Mouse (Mus musculus) kidney, embryonic 16.5 days (tissue): ENCODE results near the gene 4933403O08Rik. TPM values are rescaled to one million over a fixed set of nuclear protein-coding genes. Genes with fewer than 3 reads are reported as not detected.

Experiments used
- ATAC-seq: fragments of 200-750 bp; cut with Nextera tagmentation; 2 replicates; pipeline ENCODE4 v1.8.0; 2017; ENCODE audit warnings: moderate TSS enrichment; ENCODE audit not compliant: low FRiP score, low TSS enrichment
- H3K27ac ChIP-seq: fragments of 300-500 bp; sonication (generic); 2 replicates; pipeline ENCODE4 v1.5.1; 2014; ENCODE audit warnings: low read length
- H3K27me3 ChIP-seq: fragments of 300-500 bp; sonication (generic); 2 replicates; pipeline ENCODE4 v1.6.1; 2014; ENCODE audit warnings: low read length, control low read depth, mixed read lengths; ENCODE audit not compliant: insufficient read depth
- H3K36me3 ChIP-seq: fragments of 300-500 bp; sonication (generic); 2 replicates; pipeline ENCODE4 v1.6.1; 2014; ENCODE audit warnings: low read length, control low read depth, mixed read lengths; ENCODE audit not compliant: insufficient read depth
- H3K4me1 ChIP-seq: fragments of 300-500 bp; sonication (generic); 2 replicates; pipeline ENCODE4 v1.6.1; 2014; ENCODE audit warnings: low read length, control low read depth, mixed read lengths; ENCODE audit not compliant: insufficient read depth
- H3K4me2 ChIP-seq: fragments of 300-500 bp; sonication (generic); replicated peaks from 2 replicates; pipeline ENCODE4 v1.6.1; 2014; ENCODE audit warnings: low read depth, low read length
- H3K4me3 ChIP-seq: fragments of 300-500 bp; sonication (generic); 2 replicates; pipeline ENCODE4 v1.5.1; 2014; ENCODE audit warnings: mild to moderate bottlenecking, low read length
- H3K9ac ChIP-seq: fragments of 300-500 bp; sonication (generic); replicated peaks from 2 replicates; pipeline ENCODE4 v1.6.1; 2014; ENCODE audit warnings: low read length
- H3K9me3 ChIP-seq: fragments of 300-500 bp; sonication (generic); 2 replicates; pipeline ENCODE4 v1.6.1; 2016; ENCODE audit warnings: low read length, control low read depth
- WGBS: fragments of 180-500 bp; shearing (Covaris S2); extraction: QIAGEN DNeasy Blood & Tissue Kit; methylation state at CpG from one replicate; pipeline ENCODE4 v1.1.7; 2014; 5-methylcytosine and 5-hydroxymethylcytosine counted together
- polyA plus RNA-seq: library from polyadenylated mRNA; unstranded; fragments of >200 nt; fragmentation: Nextera tagmentation; extraction: Ambion mirVana; gene quantifications from 2 replicates; pipeline ENCODE4 v1.2.1, GENCODE M21; 2015

The 4933403O08Rik gene
- not detected in 2 replicates for polyA plus RNA-seq

- H3K4me2 ChIP-seq: no peak within 1 kb of the TSS
- H3K4me1 ChIP-seq: no peaks in the 10 kb centered on the region
- H3K9me3 ChIP-seq: no peaks in the 10 kb centered on the region
- no peak within 1 kb of the TSS for H3K9ac ChIP-seq
- 85% methylated on average over 3 of the region's 3 CpGs for WGBS
- H3K36me3 ChIP-seq: no peaks in the 10 kb centered on the region
- H3K27ac ChIP-seq: no peak within 1 kb of the TSS
- no peak within 1 kb of the TSS for H3K4me3 ChIP-seq
- H3K27me3 ChIP-seq: no peaks in the 10 kb centered on the region
- ATAC-seq: no peak
Measured at GRCm38 (mm10) chrX:112238749-112239148, at the start of gene 4933403O08Rik. 4933403O08Rik (plus strand) TSS chrX:112239049.

- no peak overlapping the region for H3K4me3 ChIP-seq
- no peaks in the 10 kb centered on the region for H3K36me3 ChIP-seq
- no peak overlapping the region for H3K4me2 ChIP-seq
- no peak for ATAC-seq
- H3K9me3 ChIP-seq: no peaks in the 10 kb centered on the region
- H3K4me1 ChIP-seq: no peaks in the 10 kb centered on the region
- H3K27me3 ChIP-seq: no peaks in the 10 kb centered on the region
- H3K27ac ChIP-seq: no peak overlapping the region
- WGBS: 85% methylated on average over 1 of the region's 1 CpGs
- no peak overlapping the region for H3K9ac ChIP-seq
Measured at GRCm38 (mm10) chrX:112242916-112243315, 4.1 kb downstream of the 4933403O08Rik start.

GRCm38 (mm10) chrX:112255513-112255912 lies 16.7 kb downstream of the 4933403O08Rik start:
- WGBS: 69% methylated on average over 2 of the region's 2 CpGs
- Histone ChIP-seq H3K4me2 (no peak overlapping the region), H3K27me3 (no peaks in the 10 kb centered on the region), H3K9ac (no peak overlapping the region), H3K27ac (no peak overlapping the region), H3K9me3 (no peaks in the 10 kb centered on the region), H3K4me3 (no peak overlapping the region), H3K4me1 (no peaks in the 10 kb centered on the region), H3K36me3 (no peaks in the 10 kb centered on the region)
- ATAC-seq: no peak

- Histone ChIP-seq H3K4me1 (no peaks in the 10 kb centered on the region), H3K9ac (no peak overlapping the region), H3K27me3 (no peaks in the 10 kb centered on the region), H3K27ac (no peak overlapping the region), H3K36me3 (no peaks in the 10 kb centered on the region), H3K4me3 (no peak overlapping the region), H3K4me2 (no peak overlapping the region), H3K9me3 (no peaks in the 10 kb centered on the region)
- no peak for ATAC-seq
- 68% methylated on average over 1 of the region's 1 CpGs for WGBS
Measured at GRCm38 (mm10) chrX:112273550-112273949, 34.7 kb downstream of the 4933403O08Rik start.

Other genes with a start within 250 kb of the 4933403O08Rik start
- 0.54 and 0.62 TPM in 2 replicates for gene Tex16, start 228.0 kb upstream of the 4933403O08Rik start, polyA plus RNA-seq
- gene Apool, start 72.3 kb downstream of the 4933403O08Rik start, polyA plus RNA-seq: 59.8 and 63.6 TPM in 2 replicates
- gene Satl1, start 167.7 kb downstream of the 4933403O08Rik start, polyA plus RNA-seq: not detected in 2 replicates